Mouse (Mus musculus) embryonic fibroblast, embryonic 13.5 days (primary cell): ENCODE measurements at regions not wholly inside any gene's neighbourhood (a gene's known extent, or its start where the extent isn't known, plus 50 kb on each side); places are given as distances from the start of the nearest gene placed in this dataset.

Experiments used
- CTCF ChIP-seq: IDR thresholded peaks from 2 replicates; pipeline ENCODE4 v1.5.1; 2011; ENCODE audit warnings: mild to moderate bottlenecking, control low read depth, low read length, moderate library complexity, borderline replicate concordance; ENCODE audit not compliant: insufficient read depth
- POLR2A ChIP-seq: IDR thresholded peaks from 2 replicates; pipeline ENCODE4 v1.6.1; 2011; ENCODE audit warnings: low read depth, mild to moderate bottlenecking, control low read depth, low read length, moderate library complexity

- TF ChIP-seq POLR2A, result no peak
- no peak for TF ChIP-seq CTCF
Observed at GRCm38 (mm10) chr13:34446806-34447205, 101.8 kb upstream of the Slc22a23 start.
